Mouse (Mus musculus) cerebellum, adult 9-10 months (tissue): ENCODE measurements at regions not wholly inside any gene's neighbourhood (a gene's known extent, or its start where the extent isn't known, plus 50 kb on each side); places are given as distances from the start of the nearest gene placed in this dataset.

Experiments used
- DNase-seq: peaks from one replicate; pipeline ENCODE4 v3.0.0; 2022

GRCm38 (mm10) chr3:119653007-119653565, 131.2 kb downstream of the Ptbp2 start:
- no peak for DNase-seq

GRCm38 (mm10) chr3:119638633-119639032, 145.6 kb downstream of the Ptbp2 start:
- no peak for DNase-seq

- no peak for DNase-seq
These were observed 148.6 kb downstream of the Ptbp2 start for GRCm38 (mm10) chr3:119635641-119636040.

GRCm38 (mm10) chr3:119633516-119633915, 150.8 kb downstream of the Ptbp2 start:
- DNase-seq: no peak

GRCm38 (mm10) chr3:119606116-119606515, 178.2 kb downstream of the Ptbp2 start:
- DNase-seq: no peak

GRCm38 (mm10) chr3:119588872-119589416, 195.3 kb downstream of the Ptbp2 start:
- no peak for DNase-seq

- DNase-seq: no peak
These were observed 196.3 kb downstream of the Ptbp2 start for GRCm38 (mm10) chr3:119587971-119588370.

GRCm38 (mm10) chr3:119575516-119575915, 208.8 kb downstream of the Ptbp2 start:
- no peak for DNase-seq

GRCm38 (mm10) chr3:119537884-119538283, 246.4 kb downstream of the Ptbp2 start:
- no peak for DNase-seq

- DNase-seq: no peak
These were observed 259.6 kb downstream of the Ptbp2 start for GRCm38 (mm10) chr3:119524510-119525123.

GRCm38 (mm10) chr3:119512596-119512995, 271.7 kb downstream of the Ptbp2 start:
- no peak for DNase-seq

- DNase-seq: no peak
These were observed 275.1 kb downstream of the Ptbp2 start for GRCm38 (mm10) chr3:119509132-119509531.

GRCm38 (mm10) chr3:119503471-119503972, 280.7 kb downstream of the Ptbp2 start:
- DNase-seq: no peak

GRCm38 (mm10) chr3:119498711-119499110, 285.6 kb downstream of the Ptbp2 start:
- DNase-seq: peak; percentile 45

- DNase-seq: no peak
These were observed 286.4 kb downstream of the Ptbp2 start for GRCm38 (mm10) chr3:119497880-119498279.

- DNase-seq: no peak
These were observed 289.7 kb downstream of the Ptbp2 start for GRCm38 (mm10) chr3:119494580-119494979.

GRCm38 (mm10) chr3:119492627-119493026, 291.6 kb downstream of the Ptbp2 start:
- no peak for DNase-seq

- no peak for DNase-seq
These were observed 294.9 kb downstream of the Ptbp2 start for GRCm38 (mm10) chr3:119489336-119489735.
